Mouse (Mus musculus): ENCODE measurements around the gene Gnb2. TPM values are rescaled to one million over a fixed set of nuclear protein-coding genes. Genes with fewer than 3 reads are reported as not detected.

Gnb2 gene
- polyA plus RNA-seq, 1 experiment from 2014 or later = 294 TPM

DNA sequence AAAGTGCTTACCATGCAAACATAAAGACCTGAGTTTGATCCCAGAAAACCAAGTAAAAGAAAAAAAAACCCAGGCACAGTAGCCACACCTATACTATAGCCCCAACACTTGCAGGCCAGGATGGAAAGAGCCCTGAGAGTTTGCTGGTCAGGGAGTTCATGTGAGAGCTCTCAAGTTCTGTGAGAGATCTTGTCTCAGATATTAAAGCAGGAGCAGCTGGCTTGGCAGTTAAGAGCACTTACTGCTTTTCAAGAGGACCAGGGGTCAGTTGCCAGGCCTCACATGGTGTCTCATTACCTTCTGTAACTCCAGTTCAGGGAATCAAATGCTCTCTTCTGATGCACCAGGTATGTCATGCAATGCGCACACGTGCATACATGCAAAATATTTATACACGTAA lies 1.5 kb upstream of the Gnb2 start:
- Histone ChIP-seq H3K27me3 (ENCODE audit: insufficient read depth, poor library complexity, severe bottlenecking) (peaks cover 4% of the 10 kb centered on the region; the same call in 1 of the 2 replicates), H3K4me1 (peaks cover 26% of the 10 kb centered on the region), H3K27ac (no peak overlapping the region), H3K4me3 (no peak overlapping the region), H3K36me3 (peaks cover 5% of the 10 kb centered on the region), H3K9me3 (no peaks in the 10 kb centered on the region)
- peak; percentile 60 for DNase-seq (ENCODE audit: low spot score)
- WGBS = 94% methylated on average over 3 of the region's 3 CpGs

DNA sequence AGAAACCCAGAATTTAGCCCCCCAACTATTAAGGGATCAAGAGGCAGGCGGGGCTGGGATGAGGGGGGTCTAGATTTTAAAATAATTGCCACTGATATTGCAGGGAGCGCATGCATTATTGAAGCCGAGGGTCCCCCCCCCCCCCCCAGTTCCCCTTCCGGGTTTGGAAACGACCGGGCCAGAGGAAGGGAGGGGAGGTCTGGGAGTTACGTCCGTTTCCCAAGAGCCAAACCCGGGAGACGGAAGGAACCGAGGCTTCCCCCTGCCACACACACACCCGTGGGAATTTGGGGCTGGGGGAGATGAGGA lies 548 bp downstream of the Gnb2 start:
- Histone ChIP-seq H3K9me3 (no peaks in the 10 kb centered on the region), H3K27me3 (ENCODE audit: insufficient read depth, poor library complexity, severe bottlenecking) (no peaks in the 10 kb centered on the region), H3K4me1 (peaks cover 43% of the 10 kb centered on the region), H3K36me3 (peaks cover 25% of the 10 kb centered on the region), H3K4me3 (peak overlapping the region; percentile 88), H3K27ac (peak overlapping the region; percentile 95)
- WGBS = 0% methylated on average over 11 of the region's 12 CpGs
- no peak for DNase-seq (ENCODE audit: low spot score)

DNA sequence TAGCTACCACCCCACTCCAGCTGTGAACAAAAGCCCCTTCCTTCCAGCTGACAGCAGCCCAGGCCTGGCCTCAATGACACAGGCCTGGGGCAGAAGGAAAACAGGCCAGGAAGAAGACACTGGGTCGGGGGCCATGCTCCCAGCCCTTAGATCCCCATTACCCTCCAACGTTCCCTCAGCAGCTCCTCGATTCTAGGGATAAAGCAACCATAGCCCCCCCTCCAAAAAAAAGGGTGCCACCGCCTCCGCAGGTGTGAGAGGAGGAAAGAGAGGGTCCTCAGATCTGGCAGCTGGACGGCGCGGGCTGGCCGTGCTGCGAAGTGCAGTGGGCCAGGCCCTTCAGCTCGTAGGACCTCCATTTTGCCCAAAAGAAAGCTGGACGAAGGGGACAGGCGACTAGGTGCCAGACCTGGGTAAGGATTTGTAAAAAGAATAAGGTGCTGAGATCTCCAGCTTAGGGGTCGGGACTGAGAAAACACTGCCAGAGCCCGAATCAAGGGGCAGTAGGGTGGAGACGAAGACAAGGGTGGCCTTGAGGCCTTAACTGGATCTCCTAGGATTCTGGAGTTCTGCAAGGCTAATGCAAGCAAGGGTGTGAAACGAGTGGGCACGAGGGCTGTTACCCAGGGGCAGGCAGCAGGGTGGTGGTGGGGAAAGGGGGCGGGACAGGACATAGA lies 1.0 kb downstream of the Gnb2 start:
- H3K27me3 ChIP-seq (ENCODE audit: insufficient read depth, poor library complexity, severe bottlenecking) = no peaks in the 10 kb centered on the region
- peaks cover 48% of the 10 kb centered on the region for H3K4me1 ChIP-seq
- under 1% methylated on average over 19 of the region's 19 CpGs for WGBS
- peak overlapping the region; percentile 88 for H3K4me3 ChIP-seq
- peaks cover 29% of the 10 kb centered on the region for H3K36me3 ChIP-seq
- no peaks in the 10 kb centered on the region for H3K9me3 ChIP-seq
- H3K27ac ChIP-seq = peak overlapping the region; percentile 95
- DNase-seq (ENCODE audit: low spot score) = no peak

DNA sequence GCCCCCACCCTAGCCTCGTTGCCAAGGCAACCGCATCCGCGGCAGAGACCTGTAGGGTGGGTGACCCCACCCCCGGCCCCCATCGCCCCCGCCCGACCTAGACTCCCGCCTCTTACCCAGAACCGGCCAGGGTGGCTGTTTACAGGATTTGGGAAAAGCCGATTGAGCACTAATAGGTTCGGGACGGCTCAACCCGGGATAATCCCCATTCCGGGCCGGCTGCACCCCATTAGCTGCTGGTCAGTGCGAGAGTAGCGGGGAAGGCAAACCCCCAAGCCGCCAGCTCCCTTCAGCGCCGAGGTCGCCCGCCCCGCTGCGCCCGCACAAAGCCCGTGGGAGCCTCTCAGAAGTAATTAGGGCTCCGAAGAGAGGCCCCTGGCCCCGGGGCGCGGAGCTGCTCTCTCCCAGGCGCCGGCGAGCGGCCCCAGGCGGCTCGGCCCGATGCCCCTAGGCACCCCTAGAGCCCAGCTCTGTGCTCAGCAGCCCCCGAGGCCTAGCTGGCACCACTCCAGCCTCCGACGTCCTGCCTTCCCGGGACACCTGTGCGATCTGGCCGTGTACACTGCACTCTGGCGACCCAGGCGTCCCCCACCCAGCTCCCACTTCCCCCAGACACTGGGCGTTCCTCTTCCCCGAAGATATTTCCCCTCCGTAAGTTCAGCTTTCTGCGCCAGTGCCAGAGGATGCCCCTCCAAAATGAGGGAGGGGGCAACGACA lies 1.7 kb downstream of the Gnb2 start:
- WGBS = under 1% methylated on average over 51 of the region's 51 CpGs
- no peak for DNase-seq (ENCODE audit: low spot score)
- H3K36me3 ChIP-seq = peaks cover 36% of the 10 kb centered on the region
- H3K27ac ChIP-seq = peak overlapping the region; percentile 95
- no peaks in the 10 kb centered on the region for H3K27me3 ChIP-seq (ENCODE audit: insufficient read depth, poor library complexity, severe bottlenecking)
- peak overlapping the region; percentile 88 for H3K4me3 ChIP-seq
- H3K9me3 ChIP-seq = no peaks in the 10 kb centered on the region
- peaks cover 51% of the 10 kb centered on the region for H3K4me1 ChIP-seq

DNA sequence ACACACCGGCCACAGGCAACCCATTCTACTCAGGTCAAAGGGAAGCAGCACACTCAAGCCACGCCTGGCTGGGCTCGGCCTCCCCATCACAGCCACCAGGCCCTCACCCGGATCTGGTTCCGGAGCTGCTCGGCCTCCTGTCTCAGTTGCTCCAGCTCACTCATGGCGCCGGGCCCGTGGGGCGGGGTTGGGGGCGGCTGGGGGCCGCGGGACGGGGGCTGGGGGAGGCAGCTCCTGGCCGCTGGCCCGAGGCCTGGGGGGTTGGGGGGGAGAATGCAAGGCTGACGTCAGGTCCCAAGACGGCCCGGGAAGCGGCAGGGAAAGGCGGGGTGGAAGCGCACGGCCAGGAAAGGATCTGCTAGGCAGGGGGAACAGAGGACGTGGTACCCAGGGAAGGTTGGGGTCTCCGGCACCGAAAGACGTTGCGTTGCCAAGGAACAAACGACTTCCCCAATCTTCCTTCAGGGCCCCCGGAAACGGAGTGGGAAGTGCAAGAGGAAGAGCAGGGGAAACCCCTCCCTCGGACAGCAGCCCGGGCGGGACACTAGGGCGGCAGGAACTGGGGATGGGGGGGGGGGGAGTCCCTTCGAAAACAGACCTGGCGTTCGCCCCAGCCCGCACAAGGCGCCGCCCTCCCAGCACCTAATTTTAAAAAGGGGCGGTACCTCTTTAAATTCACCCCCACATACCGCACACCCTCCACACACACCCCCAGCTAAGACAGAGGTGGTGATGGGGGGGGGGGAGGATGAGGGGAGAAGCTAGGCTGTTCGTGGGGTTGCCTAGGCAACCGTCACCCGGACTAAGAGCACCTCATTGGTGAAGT lies 2.5 kb downstream of the Gnb2 start:
- Histone ChIP-seq H3K9me3 (no peaks in the 10 kb centered on the region), H3K27me3 (ENCODE audit: insufficient read depth, poor library complexity, severe bottlenecking) (no peaks in the 10 kb centered on the region), H3K36me3 (peaks cover 42% of the 10 kb centered on the region), H3K4me3 (peak overlapping the region; percentile 88), H3K4me1 (peaks cover 58% of the 10 kb centered on the region), H3K27ac (peak overlapping the region; percentile 95)
- 3% methylated on average over 38 of the region's 46 CpGs for WGBS
- no peak for DNase-seq (ENCODE audit: low spot score)

DNA sequence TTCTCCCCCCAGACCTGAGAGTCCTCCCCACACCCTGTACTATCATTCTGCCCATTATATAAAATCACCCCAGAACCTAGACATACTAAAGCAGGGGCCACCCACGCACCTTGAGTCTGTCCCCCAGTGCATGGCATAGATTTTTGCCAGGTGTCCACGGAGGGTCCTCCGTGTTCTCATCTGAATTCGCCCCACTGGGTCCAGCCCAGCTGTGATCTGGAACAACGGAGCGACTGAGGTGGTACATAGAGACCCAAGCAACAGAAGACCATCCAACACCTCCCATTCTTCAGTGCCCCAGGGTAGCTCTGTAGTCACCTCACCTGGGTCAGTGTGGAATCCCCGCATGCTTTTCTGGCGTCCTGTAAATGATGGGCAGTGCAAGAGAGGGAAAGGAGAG lies 3.2 kb downstream of the Gnb2 start:
- no peaks in the 10 kb centered on the region for H3K9me3 ChIP-seq
- H3K4me3 ChIP-seq = peak overlapping the region; percentile 88
- H3K27me3 ChIP-seq (ENCODE audit: insufficient read depth, poor library complexity, severe bottlenecking) = no peaks in the 10 kb centered on the region
- H3K36me3 ChIP-seq = peaks cover 49% of the 10 kb centered on the region
- DNase-seq (ENCODE audit: low spot score) = no peak
- peaks cover 63% of the 10 kb centered on the region for H3K4me1 ChIP-seq
- H3K27ac ChIP-seq = peak overlapping the region; percentile 95; the same call in 1 of the 2 replicates
- WGBS = 82% methylated on average over 8 of the region's 8 CpGs

DNA sequence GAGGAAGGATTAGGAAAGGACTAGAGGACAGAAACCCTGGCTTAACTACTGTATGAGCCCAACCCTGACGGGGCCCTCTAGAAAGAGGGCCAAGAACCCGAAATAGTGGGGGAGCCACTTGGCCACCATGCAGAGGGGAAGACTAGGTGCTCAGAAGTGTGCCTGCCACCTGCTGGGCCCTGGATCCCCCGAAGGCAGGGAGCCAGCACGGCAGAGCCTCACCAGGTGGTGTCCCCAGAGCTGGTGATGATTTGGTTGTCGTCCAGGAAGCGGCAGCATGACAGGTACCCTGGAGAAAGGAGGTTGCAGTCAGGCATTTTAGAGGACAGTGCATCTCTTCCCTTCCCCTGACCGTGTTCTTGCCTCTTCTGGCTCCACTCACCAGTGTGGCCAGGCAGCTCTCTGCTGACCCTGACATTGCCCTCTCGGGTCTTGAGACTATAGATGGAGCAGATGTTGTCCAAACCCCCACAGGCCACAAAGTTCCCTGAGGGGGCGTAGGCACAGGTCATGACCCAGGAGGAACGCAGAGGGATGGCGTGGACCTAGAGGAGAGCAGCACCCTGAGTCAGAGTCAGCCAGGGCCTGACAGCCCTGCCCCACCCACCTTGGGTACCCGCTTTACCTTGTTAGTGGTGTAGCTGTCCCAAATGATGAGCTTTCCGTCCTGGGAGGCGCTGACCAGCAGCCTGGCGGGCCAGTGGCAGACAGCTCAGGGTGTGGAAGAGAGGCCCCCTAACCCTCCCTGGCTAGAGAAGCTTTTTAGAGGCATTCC lies 3.9 kb downstream of the Gnb2 start:
- H3K27ac ChIP-seq = peak overlapping the region; percentile 22; the same call in 1 of the 2 replicates
- no peaks in the 10 kb centered on the region for H3K9me3 ChIP-seq
- H3K36me3 ChIP-seq = peaks cover 55% of the 10 kb centered on the region
- DNase-seq (ENCODE audit: low spot score) = no peak
- H3K4me3 ChIP-seq = peak overlapping the region; percentile 88; the same call in 1 of the 2 replicates
- H3K27me3 ChIP-seq (ENCODE audit: insufficient read depth, poor library complexity, severe bottlenecking) = no peaks in the 10 kb centered on the region
- peaks cover 63% of the 10 kb centered on the region for H3K4me1 ChIP-seq
- WGBS = 83% methylated on average over 15 of the region's 15 CpGs

DNA sequence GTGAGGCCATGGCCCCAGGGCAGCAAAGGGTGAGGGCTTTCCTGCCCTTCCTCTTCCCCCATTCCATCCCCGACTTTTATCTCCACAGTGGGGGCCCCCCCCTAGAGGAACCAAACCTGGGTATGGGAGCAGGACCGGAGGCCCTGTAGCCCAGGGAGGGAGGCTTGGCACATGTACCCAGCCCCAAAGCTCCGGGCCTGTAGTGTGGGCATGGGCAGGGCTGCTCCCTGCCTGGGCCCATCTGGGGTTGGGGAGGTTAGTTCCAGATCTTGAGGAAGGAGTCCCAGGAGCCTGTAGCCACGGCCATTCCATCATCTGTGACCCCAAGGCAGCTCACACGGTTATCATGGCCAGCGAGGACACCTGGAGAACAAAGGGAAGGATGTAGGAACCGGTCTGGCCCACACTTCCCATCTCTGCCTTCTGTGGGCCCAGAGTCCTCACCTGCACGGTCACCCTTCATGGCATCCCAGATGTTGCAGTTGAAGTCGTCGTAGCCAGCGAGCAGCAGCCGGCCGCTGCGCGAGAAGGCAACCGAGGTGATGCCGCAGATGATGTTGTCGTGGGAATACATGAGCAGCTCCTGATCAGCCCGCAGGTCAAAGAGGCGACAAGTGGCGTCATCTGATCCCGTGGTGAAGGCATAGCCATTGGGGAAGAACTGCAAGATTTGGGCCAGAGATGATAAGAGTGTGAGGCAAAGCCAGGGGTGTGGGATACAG lies 4.9 kb downstream of the Gnb2 start:
- peaks cover 61% of the 10 kb centered on the region for H3K4me1 ChIP-seq
- no peaks in the 10 kb centered on the region for H3K27me3 ChIP-seq (ENCODE audit: insufficient read depth, poor library complexity, severe bottlenecking)
- H3K9me3 ChIP-seq = no peaks in the 10 kb centered on the region
- WGBS = 82% methylated on average over 22 of the region's 22 CpGs
- peak overlapping the region; percentile 22; the same call in 1 of the 2 replicates for H3K4me3 ChIP-seq
- no peak for DNase-seq (ENCODE audit: low spot score)
- H3K36me3 ChIP-seq = peaks cover 65% of the 10 kb centered on the region
- H3K27ac ChIP-seq = 0 out of 2 replicates have a peak overlapping the region, but pooled peaks have one; percentile 22

DNA sequence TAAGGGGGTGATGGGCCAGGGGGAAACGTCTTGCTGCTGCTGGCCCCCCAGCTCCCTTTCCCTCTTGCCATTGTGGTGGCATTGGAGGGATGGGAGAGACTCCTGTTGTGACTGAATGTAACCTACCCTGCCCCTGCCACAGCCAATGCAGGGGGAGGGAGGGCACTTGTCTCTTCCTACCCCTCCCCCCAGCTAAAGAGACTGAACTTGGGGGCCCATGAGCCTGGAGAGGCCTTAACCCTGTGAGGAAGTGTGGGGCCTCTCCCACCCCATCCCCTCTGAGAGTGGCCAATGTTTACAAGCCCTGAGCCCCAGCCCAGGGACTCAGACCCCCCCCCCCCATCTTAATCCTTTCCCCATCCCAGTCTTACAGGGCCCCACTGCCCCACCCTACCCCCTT lies 5.9 kb downstream of the Gnb2 start:
- WGBS = 52% methylated on average over 1 of the region's 1 CpGs
- Histone ChIP-seq H3K36me3 (peaks cover 75% of the 10 kb centered on the region), H3K27ac (no peak overlapping the region)

DNA sequence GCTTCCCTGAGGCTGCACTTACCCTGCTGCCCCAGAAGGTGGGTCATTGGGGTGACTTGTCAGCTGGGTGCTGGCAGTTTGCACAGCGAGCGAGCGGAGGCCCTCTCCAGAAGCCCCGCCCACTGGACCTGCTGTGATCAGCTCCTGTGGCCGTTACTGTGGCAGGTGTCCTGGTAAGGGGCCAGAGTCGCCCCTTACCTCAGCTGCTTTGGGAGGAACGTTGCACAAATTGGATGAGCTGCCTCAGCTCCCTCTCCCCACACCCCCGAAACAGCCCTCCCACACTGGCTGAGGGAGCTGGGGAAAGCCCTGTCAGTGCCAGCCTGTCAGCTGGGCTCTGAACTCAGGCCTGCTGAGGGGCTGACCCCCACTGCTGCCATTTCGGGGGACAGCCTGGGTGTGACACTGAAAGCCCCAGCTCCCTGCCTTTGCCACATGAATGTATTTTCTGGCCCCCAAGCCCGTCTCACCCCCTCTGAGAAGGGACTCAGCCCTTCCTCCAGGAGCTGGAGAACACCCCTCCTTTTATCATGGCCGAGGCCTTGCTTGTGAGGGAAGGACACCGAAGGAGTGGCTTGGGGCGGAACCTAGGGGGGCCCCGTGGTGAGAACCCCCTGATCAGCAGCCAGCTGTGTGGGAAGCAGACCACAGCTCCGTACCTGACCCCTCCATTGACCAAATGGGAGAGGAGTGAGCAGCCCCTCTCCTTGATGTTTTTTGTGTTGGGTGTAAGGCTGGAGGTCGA lies 6.9 kb downstream of the Gnb2 start:
- no peaks in the 10 kb centered on the region for H3K27me3 ChIP-seq (ENCODE audit: insufficient read depth, poor library complexity, severe bottlenecking)
- H3K36me3 ChIP-seq = peaks cover 86% of the 10 kb centered on the region
- 61% methylated on average over 16 of the region's 16 CpGs for WGBS
- H3K4me3 ChIP-seq = peak overlapping the region; percentile 22; the same call in 1 of the 2 replicates
- H3K9me3 ChIP-seq = no peaks in the 10 kb centered on the region
- H3K4me1 ChIP-seq = peaks cover 56% of the 10 kb centered on the region
- H3K27ac ChIP-seq = no peak overlapping the region; the same call in 1 of the 2 replicates
- no peak for DNase-seq (ENCODE audit: low spot score)

More for the DNA sequence above, 5.9 kb downstream of the Gnb2 start:
- DNase-seq (ENCODE audit: low spot score) = no peak
- H3K27me3 ChIP-seq (ENCODE audit: insufficient read depth, poor library complexity, severe bottlenecking) = no peaks in the 10 kb centered on the region
- no peak overlapping the region for H3K4me3 ChIP-seq
- peaks cover 61% of the 10 kb centered on the region for H3K4me1 ChIP-seq
- no peaks in the 10 kb centered on the region for H3K9me3 ChIP-seq

DNA sequence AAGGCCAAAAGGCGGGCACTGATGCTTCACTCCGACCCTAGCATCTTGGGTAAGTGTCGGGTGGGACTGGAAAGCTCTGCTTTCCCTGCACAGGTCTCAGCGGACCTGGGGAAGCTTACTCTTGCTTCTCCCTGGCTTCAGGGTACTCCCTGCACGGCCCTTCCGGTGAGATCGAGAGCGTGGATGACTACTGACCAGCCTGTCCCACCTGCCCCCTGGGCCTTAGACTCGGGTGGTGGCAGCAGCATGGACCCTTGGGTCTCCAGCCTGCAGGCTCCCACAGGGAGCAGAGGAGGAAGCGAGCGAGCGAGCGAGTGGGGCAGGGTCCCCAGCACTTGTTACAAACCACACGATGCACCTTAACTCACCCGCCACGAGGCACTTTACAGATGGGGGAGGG lies 7.8 kb downstream of the Gnb2 start:
- 85% methylated on average over 16 of the region's 16 CpGs for WGBS
- H3K27ac ChIP-seq = peak overlapping the region; percentile 37; the same call in 1 of the 2 replicates

More for the DNA sequence above, 7.8 kb downstream of the Gnb2 start:
- DNase-seq (ENCODE audit: low spot score) = no peak
- Histone ChIP-seq H3K27me3 (ENCODE audit: insufficient read depth, poor library complexity, severe bottlenecking) (no peaks in the 10 kb centered on the region), H3K4me1 (peaks cover 47% of the 10 kb centered on the region), H3K9me3 (no peaks in the 10 kb centered on the region), H3K36me3 (peaks cover 94% of the 10 kb centered on the region), H3K4me3 (no peak overlapping the region)

All from heart, embryonic 10.5 days (tissue).